In genomic region chr15:28856419-28856818, GRCm38 (mm10) we compare ENCODE assay signal across 23 mouse cellular contexts.
DNase-seq lines count a peak whose midpoint lies in the region; ATAC-seq and TF ChIP-seq lines count a peak whose summit lies in the region.
"Had no signal": no experiment of that assay in that cellular context is flagged by ENCODE, and none has a peak within 500 bp of the region (broad histone marks: within the 10 kb centered on the region; RNA-seq: fewer than 3 reads in every experiment).

No protein-coding gene starts in this region.

- WGBS in liver, embryonic 12.5 days (ENCODE audit: insufficient replicate concordance): 32% methylated on average over 2 of the region's 2 CpGs
- WGBS in liver, postnatal 0 days (ENCODE audit: insufficient replicate concordance): 42% methylated on average over 2 of the region's 2 CpGs
- 17% methylated on average over 2 of the region's 2 CpGs for WGBS in liver, embryonic 14.5 days (ENCODE audit: insufficient replicate concordance)
- 81% methylated on average over 2 of the region's 2 CpGs for WGBS in kidney, embryonic 15.5 days

- H3K4me1 ChIP-seq in liver, embryonic 12.5 days: no peaks in the 10 kb centered on the region
- no peaks in the 10 kb centered on the region for H3K4me1 ChIP-seq in liver, postnatal 0 days (ENCODE audit: insufficient read depth)
- H3K4me1 ChIP-seq in liver, embryonic 14.5 days (replicated peaks; ENCODE audit: control insufficient read depth in 2 of 2, insufficient read depth in 2 of 2, low read length in 1 of 2): no peaks in the 10 kb centered on the region
- H3K4me1 ChIP-seq in kidney, embryonic 15.5 days: no peaks in the 10 kb centered on the region
- H3K4me1 ChIP-seq: embryonic facial prominence, embryonic 12.5 days; forebrain, embryonic 15.5 days; heart, embryonic 10.5 days; heart, embryonic 15.5 days; hindbrain, embryonic 10.5 days had no signal

- H3K27ac ChIP-seq in liver, embryonic 12.5 days: no peak overlapping the region
- H3K27ac ChIP-seq in liver, postnatal 0 days (ENCODE audit: low read depth): no peak overlapping the region
- H3K27ac ChIP-seq in liver, embryonic 14.5 days: no peak overlapping the region
- no peak overlapping the region for H3K27ac ChIP-seq in kidney, embryonic 15.5 days
- H3K27ac ChIP-seq: embryonic facial prominence, embryonic 12.5 days; forebrain, embryonic 15.5 days; heart, embryonic 10.5 days; heart, embryonic 15.5 days; hindbrain, embryonic 10.5 days; hindbrain, embryonic 14.5 days had no signal

- H3K9ac ChIP-seq in liver, embryonic 12.5 days: no peak overlapping the region
- no peak overlapping the region for H3K9ac ChIP-seq in liver, postnatal 0 days (replicated peaks)
- H3K9ac ChIP-seq in liver, embryonic 14.5 days (replicated peaks): no peak overlapping the region
- no peak overlapping the region for H3K9ac ChIP-seq in kidney, embryonic 15.5 days
- H3K9ac ChIP-seq: embryonic facial prominence, embryonic 12.5 days; forebrain, embryonic 15.5 days; heart, embryonic 15.5 days; hindbrain, embryonic 14.5 days had no signal

- no peaks in the 10 kb centered on the region for H3K36me3 ChIP-seq in liver, embryonic 12.5 days
- H3K36me3 ChIP-seq in liver, postnatal 0 days (replicated peaks; ENCODE audit: insufficient read depth, low read length): no peaks in the 10 kb centered on the region
- H3K36me3 ChIP-seq in liver, embryonic 14.5 days (replicated peaks; ENCODE audit: control insufficient read depth, insufficient read depth, low read depth): no peaks in the 10 kb centered on the region
- no peaks in the 10 kb centered on the region for H3K36me3 ChIP-seq in kidney, embryonic 15.5 days
- H3K36me3 ChIP-seq: embryonic facial prominence, embryonic 12.5 days; forebrain, embryonic 15.5 days; heart, embryonic 10.5 days; heart, embryonic 15.5 days; hindbrain, embryonic 10.5 days had no signal

- H3K4me3 ChIP-seq in liver, embryonic 12.5 days: no peak overlapping the region
- H3K4me3 ChIP-seq in liver, postnatal 0 days (ENCODE audit: low read depth, low read length): no peak overlapping the region
- no peak overlapping the region for H3K4me3 ChIP-seq in liver, embryonic 14.5 days (ENCODE audit: insufficient read depth in 1 of 2, low read depth in 2 of 2, low read length in 2 of 2)
- no peak overlapping the region for H3K4me3 ChIP-seq in kidney, embryonic 15.5 days (replicated peaks)
- H3K4me3 ChIP-seq: embryonic facial prominence, embryonic 12.5 days; forebrain, embryonic 15.5 days; heart, embryonic 10.5 days; heart, embryonic 15.5 days; hindbrain, embryonic 10.5 days had no signal

- ATAC-seq in liver, embryonic 12.5 days: peak; percentile 80
- no peak for ATAC-seq in liver, postnatal 0 days
- ATAC-seq in common myeloid progenitor, adult 5-6 weeks (replicated peaks; ENCODE audit: low read depth, poor library complexity, severe bottlenecking): peak; percentile 97
- ATAC-seq in liver, embryonic 14.5 days (ENCODE audit: insufficient read depth): peak; percentile 53; the same call in 1 of the 2 replicates
- no peak for ATAC-seq in inflammation-experienced regulatory T-cells, adult 6 months
- ATAC-seq in kidney, embryonic 15.5 days (replicated peaks; ENCODE audit: low FRiP score): no peak
- ATAC-seq: forebrain, embryonic 15.5 days had no signal

- H3K9me3 ChIP-seq in liver, embryonic 12.5 days (replicated peaks): no peaks in the 10 kb centered on the region
- no peaks in the 10 kb centered on the region for H3K9me3 ChIP-seq in liver, postnatal 0 days (ENCODE audit: low read length)
- no peaks in the 10 kb centered on the region for H3K9me3 ChIP-seq in liver, embryonic 14.5 days (ENCODE audit: control insufficient read depth, low read length)
- H3K9me3 ChIP-seq in kidney, embryonic 15.5 days (replicated peaks): no peaks in the 10 kb centered on the region
- H3K9me3 ChIP-seq: embryonic facial prominence, embryonic 12.5 days; forebrain, embryonic 15.5 days; heart, embryonic 10.5 days; heart, embryonic 15.5 days; hindbrain, embryonic 10.5 days had no signal

- no peak for DNase-seq in liver, postnatal 0 days
- DNase-seq in liver, embryonic 14.5 days (ENCODE audit: low read depth in 3 of 3, low spot score in 3 of 3): peak in 2 of 3 experiments; percentile 2 to 7
- DNase-seq in cerebellum, adult 11 months: no peak
- no peak for DNase-seq in thymus, postnatal 25 days
- DNase-seq: adrenal gland, adult 8-10 months; adrenal gland, postnatal 36 days; cerebellum, adult 2 months; cerebellum, postnatal 10 days; embryo, embryonic 11 days; gastrocnemius, postnatal 36 days; heart, adult 18-20 months; heart, postnatal 14 days had no signal

- TF ChIP-seq EP300 in liver, postnatal 0 days (IDR thresholded peaks at IDR 0.05; ENCODE audit: low read depth): no peak
- TF ChIP-seq EP300 in liver, embryonic 14.5 days (IDR thresholded peaks at IDR 0.05; ENCODE audit: low read depth): no peak

- no peaks in the 10 kb centered on the region for H3K27me3 ChIP-seq in liver, embryonic 12.5 days (replicated peaks)
- no peaks in the 10 kb centered on the region for H3K27me3 ChIP-seq in liver, postnatal 0 days (ENCODE audit: insufficient read depth, low read length)
- H3K27me3 ChIP-seq in liver, embryonic 14.5 days (ENCODE audit: control insufficient read depth, insufficient read depth, low read length): no peaks in the 10 kb centered on the region
- no peaks in the 10 kb centered on the region for H3K27me3 ChIP-seq in kidney, embryonic 15.5 days
- H3K27me3 ChIP-seq: CH12.LX; embryonic facial prominence, embryonic 12.5 days; forebrain, embryonic 15.5 days; heart, embryonic 15.5 days had no signal

- TF ChIP-seq CTCF in liver, postnatal 0 days (IDR thresholded peaks at IDR 0.05; ENCODE audit: low read depth): no peak
- TF ChIP-seq CTCF in liver, embryonic 14.5 days (IDR thresholded peaks at IDR 0.05; ENCODE audit: low read depth): no peak

- H3K4me2 ChIP-seq in liver, embryonic 12.5 days: no peak overlapping the region
- no peak overlapping the region for H3K4me2 ChIP-seq in liver, postnatal 0 days (ENCODE audit: low read depth, low read length)
- no peak overlapping the region for H3K4me2 ChIP-seq in liver, embryonic 14.5 days (ENCODE audit: low read depth)
- no peak overlapping the region for H3K4me2 ChIP-seq in kidney, embryonic 15.5 days
- H3K4me2 ChIP-seq: embryonic facial prominence, embryonic 12.5 days; forebrain, embryonic 15.5 days; heart, embryonic 15.5 days; hindbrain, embryonic 14.5 days had no signal

Comparison
In these comparisons a context has a peak if more than half of its experiments do, and no peak if none do; other contexts are left out.
1. ATAC-seq: peak in liver, embryonic 12.5 days (single experiment), common myeloid progenitor, adult 5-6 weeks (single experiment) and liver, embryonic 14.5 days (single experiment); none in liver, postnatal 0 days (single experiment), inflammation-experienced regulatory T-cells, adult 6 months (single experiment) and kidney, embryonic 15.5 days (single experiment).
2. DNase-seq: peak in liver, embryonic 14.5 days (2 of 3); none in liver, postnatal 0 days (single experiment), cerebellum, adult 11 months (single experiment) and thymus, postnatal 25 days (single experiment).